Mouse (Mus musculus): ENCODE data around the gene Hoxb4.

GRCm38 (mm10) chr11:96289837-96290236, 28.2 kb upstream of the Hoxb4 start:
- TF ChIP-seq TBP (conservative IDR thresholded peaks at IDR 0.05; ENCODE audit: low read depth, low read length) (no peak), USF1 (IDR thresholded peaks at IDR 0.05; ENCODE audit: low read depth, low read length) (no peak)
